Mouse (Mus musculus) heart, postnatal 0 days (tissue): ENCODE data around the gene Aldh9a1. TPM values are rescaled to one million over a fixed set of nuclear protein-coding genes. Genes with fewer than 3 reads are reported as not detected.

Source experiments
- ATAC-seq: fragments of 200-750 bp; cut with Nextera tagmentation; 2 replicates; pipeline ENCODE4 v1.8.0; 2017; ENCODE audit warnings: low read depth, moderate number of reproducible peaks, moderate library complexity; ENCODE audit not compliant: insufficient read depth
- DNase-seq: peaks from one replicate; pipeline ENCODE4 v3.0.0-alpha.2; 2016; ENCODE audit warnings: low spot score
- H3K27ac ChIP-seq: fragments of 300-500 bp; sonication (generic); 2 replicates; pipeline ENCODE4 v1.5.1; 2014; ENCODE audit warnings: low read depth, mild to moderate bottlenecking
- H3K27me3 ChIP-seq: fragments of 300-500 bp; sonication (generic); 2 replicates; pipeline ENCODE4 v1.6.1; 2014; ENCODE audit warnings: low read length, mixed read lengths; ENCODE audit not compliant: control insufficient read depth, insufficient read depth
- H3K36me3 ChIP-seq: fragments of 300-500 bp; sonication (generic); replicated peaks from 2 replicates; pipeline ENCODE4 v1.6.1; 2014; ENCODE audit warnings: low read length, mixed read lengths; ENCODE audit not compliant: control insufficient read depth, insufficient read depth
- H3K4me1 ChIP-seq: fragments of 300-500 bp; sonication (generic); 2 replicates; pipeline ENCODE4 v1.6.1; 2014; ENCODE audit warnings: antibody characterized with exemption; ENCODE audit not compliant: control insufficient read depth, insufficient read depth
- H3K4me2 ChIP-seq: fragments of 300-500 bp; sonication (generic); 2 replicates; pipeline ENCODE4 v1.6.1; 2014; ENCODE audit warnings: low read depth, mild to moderate bottlenecking, low read length, moderate library complexity
- H3K4me3 ChIP-seq: fragments of 300-500 bp; sonication (generic); 2 replicates; pipeline ENCODE4 v1.5.1; 2014; ENCODE audit warnings: low read depth, low read length
- H3K9ac ChIP-seq: fragments of 300-500 bp; sonication (generic); replicated peaks from 2 replicates; pipeline ENCODE4 v1.6.1; 2014; ENCODE audit warnings: low read depth, low read length, mixed read lengths
- H3K9me3 ChIP-seq: fragments of 300-500 bp; sonication (generic); replicated peaks from 2 replicates; pipeline ENCODE4 v1.6.1; 2016; ENCODE audit warnings: low read length; ENCODE audit not compliant: control insufficient read depth
- CTCF ChIP-seq: IDR thresholded peaks from 2 replicates; pipeline ENCODE4 v1.5.1; 2016; ENCODE audit warnings: antibody characterized with exemption, control low read depth, low read depth
- EP300 ChIP-seq: IDR thresholded peaks from 2 replicates; pipeline ENCODE4 v1.6.1; 2016; ENCODE audit warnings: antibody characterized with exemption, low read depth
- WGBS: fragments of 180-500 bp; shearing (Covaris S2); extraction: QIAGEN DNeasy Blood & Tissue Kit; methylation state at CpG from one replicate; pipeline ENCODE4 v1.1.7; 2014; 5-methylcytosine and 5-hydroxymethylcytosine counted together
- polyA plus RNA-seq: library from polyadenylated mRNA; unstranded; fragments of >200 nt; fragmentation: Nextera tagmentation; extraction: Ambion mirVana; gene quantifications from 2 replicates; pipeline ENCODE4 v1.2.1, GENCODE M21; 2015
- total RNA-seq: library from RNA; depleted of rRNA; stranded (reverse); fragments of >200 nt; gene quantifications from 2 replicates; pipeline ENCODE4 v1.2.3, GENCODE M21; 2014; ENCODE audit warnings: low replicate concordance

Aldh9a1 gene
- total and polyA plus RNA-seq, 2 experiments from 2014 or later = 17.1 to 44.7 TPM

DNA sequence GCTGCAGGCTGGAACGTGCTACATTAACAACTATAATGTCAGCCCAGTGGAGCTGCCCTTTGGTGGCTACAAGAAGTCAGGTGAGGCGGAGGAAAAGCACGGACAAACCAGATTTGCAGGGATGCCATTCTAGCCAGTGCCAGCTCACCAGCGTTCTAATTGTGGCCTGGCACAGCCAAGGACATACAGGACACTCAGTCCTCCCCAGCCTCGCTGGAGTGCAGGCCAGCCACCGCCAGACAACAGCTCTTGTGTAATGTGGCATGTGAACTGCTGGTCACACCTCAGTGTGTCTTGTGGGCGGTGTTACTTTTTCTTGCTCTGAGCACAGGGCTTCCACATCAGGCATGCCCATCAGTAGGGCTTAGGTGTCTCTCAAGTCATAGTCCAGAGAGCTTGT, 16.0 kb downstream of the Aldh9a1 start:
- peak overlapping the region; percentile 83 for H3K27ac ChIP-seq
- peak; percentile 54 for DNase-seq
- H3K4me3 ChIP-seq = no peak overlapping the region
- TF ChIP-seq EP300 = 0 out of 2 replicates have a peak, but pooled peaks have one; percentile 37
- TF ChIP-seq CTCF = no peak
- ATAC-seq = peak; percentile 87
- H3K9me3 ChIP-seq = no peaks in the 10 kb centered on the region
- H3K27me3 ChIP-seq = no peaks in the 10 kb centered on the region
- no peaks in the 10 kb centered on the region for H3K4me1 ChIP-seq
- no peak overlapping the region for H3K4me2 ChIP-seq
- H3K36me3 ChIP-seq = peaks cover 47% of the 10 kb centered on the region
- no peak overlapping the region for H3K9ac ChIP-seq
- 52% methylated on average over 7 of the region's 7 CpGs for WGBS

DNA sequence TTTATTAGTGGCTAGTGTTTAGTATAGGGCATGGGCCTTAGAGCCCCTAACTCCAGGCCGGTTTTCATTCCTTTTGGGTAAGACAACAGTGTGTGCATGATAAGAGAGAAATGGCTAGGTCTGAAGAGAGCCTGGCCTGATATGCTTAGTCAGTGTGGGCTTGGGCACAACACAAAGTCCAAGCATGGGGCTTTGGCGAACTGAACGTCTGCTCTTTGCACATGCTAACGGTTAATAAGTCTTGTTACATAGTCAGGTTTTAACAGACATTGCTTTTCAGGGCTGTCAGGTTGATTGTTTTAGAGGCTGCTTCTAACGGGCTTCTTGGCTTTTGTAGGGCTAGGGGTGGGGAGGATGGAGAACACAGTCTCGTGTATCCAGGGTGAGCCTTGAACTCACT, 16.8 kb downstream of the Aldh9a1 start:
- H3K36me3 ChIP-seq = peaks cover 44% of the 10 kb centered on the region
- no peak overlapping the region for H3K9ac ChIP-seq
- DNase-seq (no peak), ATAC-seq (no peak)
- no peaks in the 10 kb centered on the region for H3K27me3 ChIP-seq
- no peaks in the 10 kb centered on the region for H3K4me1 ChIP-seq
- no peak for TF ChIP-seq EP300
- no peak for TF ChIP-seq CTCF
- no peak overlapping the region; the same call in 1 of the 2 replicates for H3K27ac ChIP-seq
- H3K4me2 ChIP-seq = no peak overlapping the region
- H3K9me3 ChIP-seq = no peaks in the 10 kb centered on the region
- WGBS = 88% methylated on average over 6 of the region's 6 CpGs
- no peak overlapping the region for H3K4me3 ChIP-seq

DNA sequence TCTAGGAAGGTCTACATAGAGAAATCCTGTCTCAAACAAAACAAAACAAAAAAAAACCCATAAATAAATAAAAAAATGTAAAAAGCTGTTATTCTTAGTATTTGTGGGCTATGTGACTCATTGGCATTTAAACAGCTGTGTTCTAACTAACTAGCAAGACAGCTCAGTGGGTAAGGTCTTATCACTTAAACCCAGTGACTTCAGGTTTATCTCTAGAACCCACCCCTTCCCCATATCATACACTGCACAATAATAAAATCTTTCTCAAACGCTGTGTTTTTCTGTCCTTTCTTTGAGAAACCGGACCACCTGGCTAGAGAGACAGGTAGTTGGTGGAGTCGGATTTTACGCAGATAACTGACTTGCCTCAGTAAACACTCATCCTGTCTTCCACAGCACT, 18.2 kb downstream of the Aldh9a1 start:
- H3K27me3 ChIP-seq = no peaks in the 10 kb centered on the region
- no peak overlapping the region for H3K4me3 ChIP-seq
- no peak for DNase-seq
- peaks cover 51% of the 10 kb centered on the region for H3K36me3 ChIP-seq
- no peaks in the 10 kb centered on the region for H3K9me3 ChIP-seq
- no peak overlapping the region for H3K9ac ChIP-seq
- TF ChIP-seq CTCF (no peak), EP300 (no peak)
- no peak overlapping the region for H3K27ac ChIP-seq
- no peak overlapping the region for H3K4me2 ChIP-seq
- no peak for ATAC-seq
- WGBS = 83% methylated on average over 4 of the region's 4 CpGs
- no peaks in the 10 kb centered on the region for H3K4me1 ChIP-seq

DNA sequence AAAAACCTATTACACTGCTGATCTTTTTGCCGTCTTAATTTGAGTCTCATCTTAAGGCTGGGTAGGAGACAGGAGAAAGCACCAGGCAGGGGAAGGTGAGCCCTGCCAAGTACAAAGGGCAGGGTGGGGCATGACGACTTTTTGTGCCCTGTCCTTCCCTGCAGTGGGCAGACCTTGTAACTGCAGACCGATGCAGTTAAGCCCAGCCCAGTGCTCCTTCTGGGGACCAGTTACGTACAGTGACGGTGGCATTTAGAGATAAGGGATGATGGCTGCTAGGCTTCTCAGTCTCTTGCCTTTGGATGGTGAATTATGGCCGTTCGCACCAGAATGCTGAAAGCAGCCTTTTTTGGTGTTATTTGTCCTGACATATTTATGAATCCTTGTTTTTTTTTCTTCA, 18.7 kb downstream of the Aldh9a1 start:
- H3K9ac ChIP-seq = no peak overlapping the region
- no peaks in the 10 kb centered on the region for H3K9me3 ChIP-seq
- no peak overlapping the region for H3K4me3 ChIP-seq
- DNase-seq = no peak
- H3K27ac ChIP-seq = no peak overlapping the region
- no peak for ATAC-seq
- no peak overlapping the region for H3K4me2 ChIP-seq
- H3K27me3 ChIP-seq = no peaks in the 10 kb centered on the region
- H3K36me3 ChIP-seq = peaks cover 54% of the 10 kb centered on the region
- TF ChIP-seq EP300 (no peak), CTCF (no peak)
- H3K4me1 ChIP-seq = no peaks in the 10 kb centered on the region
- 62% methylated on average over 7 of the region's 7 CpGs for WGBS

DNA sequence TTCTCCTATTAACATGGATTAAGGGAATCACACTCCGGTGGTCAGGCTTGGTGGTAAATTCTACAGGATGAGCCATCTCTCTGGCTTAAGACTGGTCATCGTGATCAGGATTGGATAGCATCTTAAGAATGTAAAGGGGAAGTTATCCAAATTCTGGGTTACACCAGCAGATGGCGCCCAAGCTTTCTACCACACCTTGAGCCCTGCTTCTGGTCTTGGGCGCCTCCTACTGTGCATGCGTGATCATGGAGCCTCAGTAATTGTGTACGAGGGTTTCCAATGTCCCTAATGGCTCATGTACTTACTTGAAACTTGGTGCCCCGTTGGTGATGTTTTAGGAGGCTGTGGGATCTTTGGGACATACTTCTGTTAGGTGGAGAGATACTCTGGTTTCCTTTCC, 20.1 kb downstream of the Aldh9a1 start:
- Histone ChIP-seq H3K4me3 (no peak overlapping the region), H3K9me3 (no peaks in the 10 kb centered on the region), H3K36me3 (peaks cover 63% of the 10 kb centered on the region), H3K27ac (no peak overlapping the region), H3K4me2 (no peak overlapping the region), H3K4me1 (no peaks in the 10 kb centered on the region), H3K9ac (no peak overlapping the region), H3K27me3 (no peaks in the 10 kb centered on the region)
- TF ChIP-seq CTCF (peak; percentile 100), EP300 (no peak)
- peak; percentile 80 for DNase-seq
- 10% methylated on average over 7 of the region's 7 CpGs for WGBS
- ATAC-seq = peak; percentile 54

DNA sequence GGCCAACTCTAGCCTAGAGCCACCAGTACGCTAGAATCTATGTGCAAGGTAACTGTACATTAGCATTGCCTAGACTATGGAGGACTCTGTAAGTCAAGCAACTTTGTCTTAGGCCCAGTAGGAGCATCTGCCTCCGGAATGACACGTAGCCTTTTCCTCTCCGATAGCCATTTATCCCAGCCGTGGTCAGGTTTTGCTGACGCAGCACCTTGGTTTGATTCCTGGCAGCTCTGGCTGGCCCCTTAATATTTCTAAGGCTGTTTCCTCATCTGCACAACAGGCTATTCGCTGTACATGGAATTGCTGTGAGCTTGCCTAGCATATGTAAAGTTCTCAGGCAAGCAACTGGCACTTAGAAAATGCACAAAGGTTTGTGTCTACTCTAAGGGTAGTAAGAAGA, 22.9 kb downstream of the Aldh9a1 start:
- Histone ChIP-seq H3K9me3 (no peaks in the 10 kb centered on the region), H3K27me3 (no peaks in the 10 kb centered on the region), H3K27ac (no peak overlapping the region), H3K36me3 (peaks cover 71% of the 10 kb centered on the region), H3K4me1 (no peaks in the 10 kb centered on the region), H3K4me2 (no peak overlapping the region), H3K9ac (no peak overlapping the region), H3K4me3 (no peak overlapping the region)
- ATAC-seq (no peak), DNase-seq (no peak)
- no peak for TF ChIP-seq CTCF
- no peak for TF ChIP-seq EP300
- 91% methylated on average over 7 of the region's 7 CpGs for WGBS
